8 mouse cellular contexts compared by ENCODE assay signal in the genomic region with DNA sequence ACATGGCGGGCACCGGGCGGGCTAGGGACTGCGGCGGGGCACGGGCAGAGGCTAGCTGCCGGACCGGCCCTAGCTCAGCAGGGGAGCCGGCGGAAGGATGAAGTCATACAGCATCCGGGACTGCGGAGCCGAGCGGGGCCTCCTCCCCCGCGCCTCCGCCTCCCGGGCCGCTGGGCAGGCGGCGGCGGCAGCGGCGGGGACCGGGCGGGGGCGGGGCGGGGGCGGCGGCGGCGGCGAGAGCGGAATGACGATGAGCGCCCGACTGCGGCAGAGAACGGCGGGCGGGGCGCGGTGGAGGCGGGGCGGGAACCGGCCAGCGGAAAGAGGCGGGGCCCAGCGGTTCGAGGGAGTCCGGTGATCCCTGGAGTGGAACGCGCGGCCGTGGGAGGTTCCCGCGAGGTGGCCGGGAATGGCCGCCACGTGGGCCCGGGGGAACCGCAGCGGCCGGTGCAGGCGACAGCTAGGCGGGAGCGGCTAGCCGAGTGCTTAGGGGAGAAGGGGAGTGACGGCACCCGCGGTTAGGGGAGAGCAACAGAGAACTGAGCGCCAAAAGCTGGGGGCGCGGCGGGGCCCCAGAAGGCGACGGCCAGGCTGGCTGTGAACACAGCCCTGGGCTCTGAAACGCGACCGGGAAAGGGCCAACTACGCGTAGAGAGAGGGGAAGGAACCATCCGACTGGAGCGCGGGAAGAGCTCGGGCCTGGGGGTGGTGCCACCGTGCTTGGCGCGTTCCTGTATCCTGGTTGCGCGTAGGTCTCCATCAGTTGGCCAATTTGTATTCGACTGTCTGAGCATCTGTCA. TPM values are rescaled to one million over a fixed set of nuclear protein-coding genes. Genes with fewer than 3 reads are reported as not detected.
A peak's percentile ranks its signal among the peaks of the same experiment; 100 is the strongest.
DNase-seq lines count a peak whose midpoint lies in the region; ATAC-seq and TF ChIP-seq lines count a peak whose summit lies in the region.

A gene (minus strand): TSS at position 97 of the 800 bp plus-strand sequence.

- no peaks in the 10 kb centered on the region for H3K9me3 ChIP-seq in intestine, embryonic 16.5 days (ENCODE audit: control insufficient read depth, low read length)
- no peaks in the 10 kb centered on the region for H3K9me3 ChIP-seq in limb, embryonic 14.5 days (ENCODE audit: control insufficient read depth, low read length)
- H3K9me3 ChIP-seq in midbrain, embryonic 13.5 days: no peaks in the 10 kb centered on the region

- peaks cover 14% of the 10 kb centered on the region for H3K4me1 ChIP-seq in intestine, embryonic 16.5 days (ENCODE audit: control insufficient read depth, insufficient read depth, low read length)
- H3K4me1 ChIP-seq in limb, embryonic 14.5 days (ENCODE audit: control insufficient read depth, insufficient read depth, low read length): peaks cover 23% of the 10 kb centered on the region
- peaks cover 34% of the 10 kb centered on the region for H3K4me1 ChIP-seq in midbrain, embryonic 13.5 days (replicated peaks)

- no peaks in the 10 kb centered on the region for H3K36me3 ChIP-seq in intestine, embryonic 16.5 days (ENCODE audit: control insufficient read depth, insufficient read depth, low read length)
- no peaks in the 10 kb centered on the region for H3K36me3 ChIP-seq in limb, embryonic 14.5 days (ENCODE audit: control insufficient read depth, insufficient read depth, low read length)
- peaks cover 5% of the 10 kb centered on the region; the same call in 1 of the 2 replicates for H3K36me3 ChIP-seq in midbrain, embryonic 13.5 days

- H3K4me3 ChIP-seq in intestine, embryonic 16.5 days (ENCODE audit: low read length): peak within 1 kb of the TSS; percentile 76
- H3K4me3 ChIP-seq in limb, embryonic 14.5 days (replicated peaks; ENCODE audit: low read length): peak within 1 kb of the TSS; percentile 69
- H3K4me3 ChIP-seq in midbrain, embryonic 13.5 days (replicated peaks): peak within 1 kb of the TSS; percentile 74

- under 1% methylated on average over 81 of the region's 92 CpGs for WGBS in intestine, embryonic 16.5 days
- WGBS in limb, embryonic 14.5 days: 2% methylated on average over 50 of the region's 92 CpGs
- 1% methylated on average over 64 of the region's 92 CpGs for WGBS in midbrain, embryonic 13.5 days

- peak within 1 kb of the TSS; percentile 99 for H3K4me2 ChIP-seq in intestine, embryonic 16.5 days (ENCODE audit: low read depth, low read length)
- H3K4me2 ChIP-seq in limb, embryonic 14.5 days (replicated peaks; ENCODE audit: low read depth, low read length, severe bottlenecking): peak within 1 kb of the TSS; percentile 98
- peak within 1 kb of the TSS; percentile 78 for H3K4me2 ChIP-seq in midbrain, embryonic 13.5 days (replicated peaks)

- peak within 1 kb of the TSS; percentile 78 for H3K9ac ChIP-seq in intestine, embryonic 16.5 days (ENCODE audit: low read depth, low read length)
- peak within 1 kb of the TSS; percentile 64 for H3K9ac ChIP-seq in limb, embryonic 14.5 days (ENCODE audit: low read depth, low read length, severe bottlenecking)
- H3K9ac ChIP-seq in midbrain, embryonic 13.5 days (replicated peaks): peak within 1 kb of the TSS; percentile 92

- H3K27me3 ChIP-seq in intestine, embryonic 16.5 days (replicated peaks; ENCODE audit: control insufficient read depth, insufficient read depth, low read length): peaks cover 14% of the 10 kb centered on the region
- peaks cover 23% of the 10 kb centered on the region for H3K27me3 ChIP-seq in limb, embryonic 14.5 days (ENCODE audit: control insufficient read depth, insufficient read depth, low read length)
- H3K27me3 ChIP-seq in midbrain, embryonic 13.5 days: no peaks in the 10 kb centered on the region

- H3K27ac ChIP-seq in intestine, embryonic 16.5 days (ENCODE audit: low read length): peak within 1 kb of the TSS; percentile 22; the same call in 1 of the 2 replicates
- no peak within 1 kb of the TSS for H3K27ac ChIP-seq in limb, embryonic 14.5 days (replicated peaks; ENCODE audit: low read depth, low read length)
- H3K27ac ChIP-seq in midbrain, embryonic 13.5 days: peak within 1 kb of the TSS; percentile 90

- peak; percentile 62 for DNase-seq in 416B (ENCODE audit: low read depth)
- DNase-seq in adrenal gland, adult (ENCODE audit: inconsistent age in 2 of 2, low spot score in 1 of 2): peak; percentile 86 to 93
- peak; percentile 71 for DNase-seq in embryo, embryonic 10 days (ENCODE audit: low spot score)
- DNase-seq in heart, adult 11 months: peak; percentile 96
- DNase-seq in limb, embryonic 14.5 days (ENCODE audit: low spot score): peak; percentile 18
- peak; percentile 59 to 76 for DNase-seq in spleen, postnatal 4 days (ENCODE audit: low spot score in 2 of 2)

- no peak for TF ChIP-seq POLR2A in limb, embryonic 14.5 days (IDR thresholded peaks at IDR 0.05; ENCODE audit: borderline replicate concordance, extremely low read depth, insufficient read depth, insufficient read length)

- peak; percentile 67 for ATAC-seq in intestine, embryonic 16.5 days
- peak; percentile 43 for ATAC-seq in limb, embryonic 14.5 days (ENCODE audit: low FRiP score, low read depth)
- ATAC-seq in midbrain, embryonic 13.5 days: peak; percentile 56

RNA-seq across cellular contexts. Expression of the gene that starts here (rescaled TPM):
- 0.38 and 0.40 TPM in 2 replicates for polyA plus RNA-seq in intestine, embryonic 16.5 days (2015; fragmentation: Nextera tagmentation; extraction: Ambion mirVana)
- 4.3 and 5.9 TPM in 2 replicates for polyA plus RNA-seq in limb, embryonic 14.5 days (2012; rRNA removed)
- 1.0 and 1.1 TPM in 2 replicates for polyA plus RNA-seq in limb, embryonic 14.5 days (2014; fragmentation: Nextera tagmentation; extraction: Ambion mirVana)
- 15.1 and 17.6 TPM in 2 replicates for polyA plus RNA-seq in midbrain, embryonic 13.5 days (2015; fragmentation: Nextera tagmentation; extraction: Ambion mirVana)

Comparison
In these comparisons a context has a peak if more than half of its experiments do, and no peak if none do; other contexts are left out.
1. Peak in ATAC-seq, H3K4me3 ChIP-seq, H3K27ac ChIP-seq, H3K9ac ChIP-seq and H3K4me2 ChIP-seq in intestine, embryonic 16.5 days; RNA of the gene not detected or under 1 TPM.
2. DNase-seq: peak in every context shown above with its lines; median percentile 96 in heart, adult 11 months; 90 in adrenal gland, adult; 71 in embryo, embryonic 10 days; 68 in spleen, postnatal 4 days; 62 in 416B; 18 in limb, embryonic 14.5 days.